Mouse (Mus musculus): ENCODE measurements around the gene Lap3. TPM values are rescaled to one million over a fixed set of nuclear protein-coding genes. Genes with fewer than 3 reads are reported as not detected.

Lap3 gene
- 10 to 100 TPM; 48.2 to 51.6 TPM for total RNA-seq (2021)
- long read RNA-seq, transcript Lap3-201 (13 exons, 2,267 nt): major isoform, 25 of 36 reads
- long read RNA-seq, partial matches to known transcripts: 10 of 36 reads
- long read RNA-seq, other reads (novel, unspliced or antisense): 1 of 36 reads

GRCm38 (mm10) chr5:45493191-45494092, at the start of gene Lap3:
Gene Lap3 (plus strand): TSS chr5:45493374.
- peak; percentile 96 to 98 for DNase-seq (ENCODE audit: low spot score in 2 of 2)

- no peak for DNase-seq (ENCODE audit: low spot score in 2 of 2)
Observed at GRCm38 (mm10) chr5:45444130-45444832, 48.9 kb upstream of the Lap3 start.

GRCm38 (mm10) chr5:45448676-45449075, 44.5 kb upstream of the Lap3 start:
- no peak for DNase-seq (ENCODE audit: low spot score in 2 of 2)

- no peak for DNase-seq (ENCODE audit: low spot score in 2 of 2)
Observed at GRCm38 (mm10) chr5:45449206-45449605, 44.0 kb upstream of the Lap3 start.

GRCm38 (mm10) chr5:45449831-45450716, 43.1 kb upstream of the Lap3 start, which contains the start of gene Qdpr:
Gene Qdpr (minus strand): TSS chr5:45450236.
- DNase-seq (ENCODE audit: low spot score in 2 of 2): peak; percentile 87 to 90

- no peak for DNase-seq (ENCODE audit: low spot score in 2 of 2)
Observed at GRCm38 (mm10) chr5:45453451-45453850, 39.7 kb upstream of the Lap3 start, which contains the start of gene Clrn2. Gene Clrn2 (plus strand): TSS chr5:45453751.

- DNase-seq (ENCODE audit: low spot score in 2 of 2): no peak
Observed at GRCm38 (mm10) chr5:45454456-45454855, 38.7 kb upstream of the Lap3 start.

- DNase-seq (ENCODE audit: low spot score in 2 of 2): no peak
Observed at GRCm38 (mm10) chr5:45472880-45473450, 20.2 kb upstream of the Lap3 start.

GRCm38 (mm10) chr5:45473521-45473920, 19.7 kb upstream of the Lap3 start:
- peak in 1 of 2 experiments; percentile 17 for DNase-seq (ENCODE audit: low spot score in 2 of 2)

GRCm38 (mm10) chr5:45474215-45474614, 19.0 kb upstream of the Lap3 start:
- DNase-seq (ENCODE audit: low spot score in 2 of 2): peak; percentile 44 to 54

GRCm38 (mm10) chr5:45474758-45475157, 18.4 kb upstream of the Lap3 start:
- no peak for DNase-seq (ENCODE audit: low spot score in 2 of 2)

- no peak for DNase-seq (ENCODE audit: low spot score in 2 of 2)
Observed at GRCm38 (mm10) chr5:45475771-45476170, 17.4 kb upstream of the Lap3 start.

- DNase-seq (ENCODE audit: low spot score in 2 of 2): no peak
Observed at GRCm38 (mm10) chr5:45476288-45476687, 16.9 kb upstream of the Lap3 start.

- DNase-seq (ENCODE audit: low spot score in 2 of 2): no peak
Observed at GRCm38 (mm10) chr5:45477601-45478000, 15.6 kb upstream of the Lap3 start.

- DNase-seq (ENCODE audit: low spot score in 2 of 2): no peak
Observed at GRCm38 (mm10) chr5:45480066-45480465, 13.1 kb upstream of the Lap3 start.

GRCm38 (mm10) chr5:45481125-45481524, 12.0 kb upstream of the Lap3 start:
- DNase-seq (ENCODE audit: low spot score in 2 of 2): no peak

- DNase-seq (ENCODE audit: low spot score in 2 of 2): no peak
Observed at GRCm38 (mm10) chr5:45482607-45483006, 10.6 kb upstream of the Lap3 start.

- no peak for DNase-seq (ENCODE audit: low spot score in 2 of 2)
Observed at GRCm38 (mm10) chr5:45483654-45484053, 9.5 kb upstream of the Lap3 start.

- no peak for DNase-seq (ENCODE audit: low spot score in 2 of 2)
Observed at GRCm38 (mm10) chr5:45491776-45492175, 1.4 kb upstream of the Lap3 start.

- DNase-seq (ENCODE audit: low spot score in 2 of 2): no peak
Observed at GRCm38 (mm10) chr5:45494093-45494755, 1.1 kb downstream of the Lap3 start.

Data from layer of hippocampus, postnatal 10 days (tissue).